Mouse (Mus musculus) heart, embryonic 14.5 days (tissue): Measurements from ENCODE around the gene Cyp11a1. TPM values are rescaled to one million over a fixed set of nuclear protein-coding genes. Genes with fewer than 3 reads are reported as not detected.

ENCODE experiments used
- ATAC-seq: fragments of 200-750 bp; cut with Nextera tagmentation; 2 replicates; pipeline ENCODE4 v1.8.0; 2017; ENCODE audit warnings: low read depth, moderate TSS enrichment; ENCODE audit not compliant: insufficient number of reproducible peaks, insufficient read depth, low FRiP score
- H3K27ac ChIP-seq, 2 experiments: fragments of 200-500 bp in 1 of 2; fragments of 300-500 bp in 1 of 2; sonication (generic) in 1 of 2; replicated peaks in 1 of 2; 2 replicates each; pipeline ENCODE4 v1.5.1; 2012 to 2014; ENCODE audit warnings: low read depth in 2 of 2, low read length in 2 of 2, control low read depth in 1 of 2, mild to moderate bottlenecking in 1 of 2, mixed read lengths in 1 of 2; ENCODE audit not compliant: control insufficient read depth in 1 of 2, insufficient read depth in 1 of 2
- H3K27me3 ChIP-seq: fragments of 300-500 bp; sonication (generic); 2 replicates; pipeline ENCODE4 v1.6.1; 2014; ENCODE audit warnings: mild to moderate bottlenecking, low read length, control low read depth; ENCODE audit not compliant: control insufficient read depth, insufficient read depth
- H3K36me3 ChIP-seq: fragments of 300-500 bp; sonication (generic); 2 replicates; pipeline ENCODE4 v1.6.1; 2014; ENCODE audit warnings: mild to moderate bottlenecking, control low read depth, low read length, mixed read lengths; ENCODE audit not compliant: control insufficient read depth, insufficient read depth
- H3K4me1 ChIP-seq, 2 experiments: fragments of 200-500 bp in 1 of 2; fragments of 300-500 bp in 1 of 2; sonication (generic) in 1 of 2; 2 replicates each; pipeline ENCODE4 v1.6.1; 2012 to 2014; ENCODE audit warnings: low read length in 2 of 2, control low read depth in 1 of 2, mixed read lengths in 1 of 2; ENCODE audit not compliant: control insufficient read depth in 2 of 2, insufficient read depth in 2 of 2
- H3K4me2 ChIP-seq: fragments of 300-500 bp; sonication (generic); 2 replicates; pipeline ENCODE4 v1.6.1; 2014; ENCODE audit warnings: mild to moderate bottlenecking, low read length
- H3K4me3 ChIP-seq, 2 experiments: fragments of 200-500 bp in 1 of 2; fragments of 300-500 bp in 1 of 2; sonication (generic) in 1 of 2; 2 replicates each; pipeline ENCODE4 v1.5.1; 2012 to 2014; ENCODE audit warnings: low read length in 2 of 2, mild to moderate bottlenecking in 2 of 2, control low read depth in 1 of 2, low read depth in 1 of 2, moderate library complexity in 1 of 2; ENCODE audit not compliant: control insufficient read depth in 1 of 2, insufficient read depth in 1 of 2
- H3K9ac ChIP-seq: fragments of 300-500 bp; sonication (generic); 2 replicates; pipeline ENCODE4 v1.6.1; 2014; ENCODE audit warnings: mild to moderate bottlenecking, low read length
- H3K9me3 ChIP-seq: fragments of 300-500 bp; sonication (generic); 2 replicates; pipeline ENCODE4 v1.6.1; 2016; ENCODE audit warnings: low read length, control low read depth; ENCODE audit not compliant: control insufficient read depth
- WGBS: fragments of 180-500 bp; shearing (Covaris S2); extraction: QIAGEN DNeasy Blood & Tissue Kit; methylation state at CpG from one replicate; pipeline ENCODE4 v1.1.7; 2014; 5-methylcytosine and 5-hydroxymethylcytosine counted together
- polyA plus RNA-seq: library from polyadenylated mRNA; unstranded; fragments of >200 nt; fragmentation: Nextera tagmentation; extraction: Ambion mirVana; gene quantifications from 2 replicates; pipeline ENCODE4 v1.2.1, GENCODE M21; 2014

Gene Cyp11a1
- polyA plus RNA-seq, 1 experiment from 2014 or later: 0.27 TPM

GRCm38 (mm10) chr9:58038500-58039168 is 32.4 kb downstream of the Cyp11a1 start:
- H3K27ac ChIP-seq: no peak overlapping the region
- no peak overlapping the region for H3K4me2 ChIP-seq
- no peaks in the 10 kb centered on the region for H3K36me3 ChIP-seq
- no peak overlapping the region for H3K4me3 ChIP-seq
- H3K4me1 ChIP-seq: peaks cover 0 to 4% of the 10 kb centered on the region in 2 experiments; a peak in 1 of 4 replicates
- H3K9ac ChIP-seq: no peak overlapping the region
- H3K9me3 ChIP-seq: no peaks in the 10 kb centered on the region
- peaks cover 21% of the 10 kb centered on the region for H3K27me3 ChIP-seq
- 35% methylated on average over 19 of the region's 19 CpGs for WGBS
- ATAC-seq: 0 out of 2 replicates have a peak, but pooled peaks have one; percentile 33

- no peak overlapping the region for H3K9ac ChIP-seq
- H3K4me1 ChIP-seq: peaks cover 0 to 4% of the 10 kb centered on the region in 2 experiments; a peak in 1 of 4 replicates
- no peak overlapping the region for H3K4me3 ChIP-seq
- no peaks in the 10 kb centered on the region for H3K36me3 ChIP-seq
- no peak overlapping the region for H3K27ac ChIP-seq
- ATAC-seq: no peak
- H3K9me3 ChIP-seq: no peaks in the 10 kb centered on the region
- 70% methylated on average over 4 of the region's 4 CpGs for WGBS
- no peak overlapping the region for H3K4me2 ChIP-seq
- peaks cover 17% of the 10 kb centered on the region for H3K27me3 ChIP-seq
Observed at GRCm38 (mm10) chr9:58040977-58041376, 34.8 kb downstream of the Cyp11a1 start.

- no peaks in the 10 kb centered on the region for H3K9me3 ChIP-seq
- ATAC-seq: 0 out of 2 replicates have a peak, but pooled peaks have one; percentile 4
- peaks cover 0 to 5% of the 10 kb centered on the region in 2 experiments; a peak in 1 of 4 replicates for H3K4me1 ChIP-seq
- peaks cover 9% of the 10 kb centered on the region for H3K27me3 ChIP-seq
- no peak overlapping the region for H3K4me3 ChIP-seq
- WGBS: 30% methylated on average over 10 of the region's 10 CpGs
- H3K9ac ChIP-seq: no peak overlapping the region
- H3K36me3 ChIP-seq: no peaks in the 10 kb centered on the region
- no peak overlapping the region for H3K4me2 ChIP-seq
- no peak overlapping the region for H3K27ac ChIP-seq
Observed at GRCm38 (mm10) chr9:58042391-58042790, 36.2 kb downstream of the Cyp11a1 start.

- Histone ChIP-seq H3K36me3 (no peaks in the 10 kb centered on the region), H3K27ac (no peak overlapping the region), H3K27me3 (peaks cover 3% of the 10 kb centered on the region; the same call in 1 of the 2 replicates), H3K4me1 (peaks cover 10 to 12% of the 10 kb centered on the region in 2 experiments; a peak in 3 of 4 replicates), H3K9ac (no peak overlapping the region), H3K9me3 (no peaks in the 10 kb centered on the region), H3K4me2 (no peak overlapping the region), H3K4me3 (no peak overlapping the region)
- ATAC-seq: no peak
- WGBS: 86% methylated on average over 10 of the region's 10 CpGs
Observed at GRCm38 (mm10) chr9:58043496-58044017, 37.3 kb downstream of the Cyp11a1 start.

GRCm38 (mm10) chr9:58044828-58045227 is 38.6 kb downstream of the Cyp11a1 start:
- H3K4me3 ChIP-seq: no peak overlapping the region
- no peak overlapping the region for H3K4me2 ChIP-seq
- peaks cover 14 to 15% of the 10 kb centered on the region in 2 experiments; a peak in 3 of 4 replicates for H3K4me1 ChIP-seq
- H3K9me3 ChIP-seq: no peaks in the 10 kb centered on the region
- ATAC-seq: no peak
- 37% methylated on average over 10 of the region's 10 CpGs for WGBS
- H3K27me3 ChIP-seq: peaks cover 8% of the 10 kb centered on the region
- H3K9ac ChIP-seq: no peak overlapping the region
- no peaks in the 10 kb centered on the region for H3K36me3 ChIP-seq
- H3K27ac ChIP-seq: no peak overlapping the region

GRCm38 (mm10) chr9:58045646-58046045 is 39.4 kb downstream of the Cyp11a1 start:
- Histone ChIP-seq H3K36me3 (no peaks in the 10 kb centered on the region), H3K9me3 (no peaks in the 10 kb centered on the region), H3K9ac (no peak overlapping the region), H3K27ac (no peak overlapping the region), H3K4me1 (peaks cover 14 to 15% of the 10 kb centered on the region in 2 experiments; a peak in 3 of 4 replicates), H3K4me2 (no peak overlapping the region), H3K4me3 (no peak overlapping the region), H3K27me3 (peaks cover 17% of the 10 kb centered on the region)
- no peak for ATAC-seq
- 52% methylated on average over 4 of the region's 4 CpGs for WGBS

- Histone ChIP-seq H3K4me2 (no peak overlapping the region), H3K9ac (no peak overlapping the region), H3K4me3 (no peak overlapping the region), H3K4me1 (peaks cover 13 to 14% of the 10 kb centered on the region in 2 experiments; a peak in 3 of 4 replicates), H3K36me3 (no peaks in the 10 kb centered on the region), H3K27ac (no peak overlapping the region), H3K9me3 (no peaks in the 10 kb centered on the region), H3K27me3 (peaks cover 25% of the 10 kb centered on the region)
- 65% methylated on average over 10 of the region's 10 CpGs for WGBS
- no peak for ATAC-seq
Observed at GRCm38 (mm10) chr9:58047061-58047460, 40.9 kb downstream of the Cyp11a1 start.
